Comparison of ENCODE assay signal across 11 mouse cellular contexts in the genomic region with DNA sequence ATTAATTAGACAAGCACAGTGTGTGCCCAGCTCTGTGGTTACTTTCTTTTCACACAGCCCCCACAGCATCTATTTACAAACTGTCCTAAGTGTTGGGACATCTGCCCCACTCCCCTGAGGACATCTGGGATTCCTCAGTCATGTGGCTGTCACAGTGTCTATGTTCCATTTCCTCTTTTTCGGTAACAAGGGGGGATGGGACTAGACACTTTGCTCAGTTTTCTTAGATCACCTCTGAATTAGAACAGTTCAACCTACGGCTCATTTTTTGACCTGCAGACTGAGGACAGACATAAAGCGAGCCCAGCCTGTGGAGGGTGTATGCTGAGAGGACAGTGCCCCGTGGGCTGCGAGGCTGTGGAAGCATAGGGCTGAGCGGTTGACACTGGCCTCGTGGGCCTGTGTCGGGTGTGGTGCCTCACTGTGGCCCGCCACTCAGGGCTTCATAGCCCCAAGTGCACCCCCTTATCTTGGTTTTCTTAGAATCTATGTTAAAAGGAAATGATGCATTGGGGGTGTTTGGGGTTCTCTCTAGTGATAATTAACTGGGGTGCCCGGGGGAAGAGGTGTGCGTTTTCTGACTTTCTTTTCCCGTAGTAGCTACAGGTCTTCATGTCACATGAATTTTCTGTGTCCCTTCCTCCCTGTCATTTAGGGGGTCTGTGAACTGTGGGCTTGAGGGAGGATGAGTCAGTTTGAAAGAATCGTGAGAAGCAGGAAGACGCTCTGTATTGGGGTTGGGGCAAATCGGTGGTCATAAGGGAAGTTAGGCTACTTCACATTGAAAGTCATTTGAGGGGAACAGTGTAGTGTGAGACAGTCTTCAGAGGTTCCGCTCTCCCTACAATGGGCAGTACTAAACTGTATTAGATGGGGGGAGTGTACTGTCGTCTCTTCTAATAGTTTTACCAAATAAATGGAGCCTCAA. TPM values are rescaled to one million over a fixed set of nuclear protein-coding genes. Genes with fewer than 3 reads are reported as not detected.
A peak's percentile ranks its signal among the peaks of the same experiment; 100 is the strongest.
DNase-seq lines count a peak whose midpoint lies in the region; ATAC-seq lines count a peak whose summit lies in the region.
"Had no signal": no experiment of that assay in that cellular context is flagged by ENCODE, and none has a peak within 500 bp of the region (broad histone marks: within the 10 kb centered on the region; RNA-seq: fewer than 3 reads in every experiment).

No protein-coding gene starts in this region.

- intact Hi-C loops in left cerebral cortex, postnatal 4 days (cut with DNase I) = no loop called here

- ATAC-seq in frontal cortex, adult (ENCODE audit: low TSS enrichment) = peak; percentile 55
- 0 out of 2 replicates have a peak, but pooled peaks have one; percentile 35 for ATAC-seq in limb, embryonic 11.5 days (ENCODE audit: insufficient number of reproducible peaks, low FRiP score, low TSS enrichment, low read depth)
- ATAC-seq in hematopoietic stem cell, adult 5-6 weeks (replicated peaks in 1 of 2; ENCODE audit: insufficient read depth in 1 of 2, low FRiP score in 2 of 2, low TSS enrichment in 1 of 2, low read depth in 1 of 2, poor library complexity in 2 of 2, severe bottlenecking in 2 of 2) = peak; percentile 65 to 76; a peak in 3 of 4 replicates
- ATAC-seq: forebrain, postnatal 0 days had no signal

- no peak for DNase-seq in frontal cortex, postnatal 10 days (ENCODE audit: low spot score in 2 of 2)
- no peak for DNase-seq in limb, embryonic 11.5 days (ENCODE audit: low spot score)
- no peak for DNase-seq in limb, embryonic 10.5 days (ENCODE audit: low spot score)
- peak; percentile 57 to 59 for DNase-seq in monocyte, adult 2 months (ENCODE audit: low read depth in 1 of 2, low spot score in 2 of 2)
- no peak for DNase-seq in adrenal gland, postnatal 36 days
- no peak for DNase-seq in left cerebral cortex, postnatal 4 days
- DNase-seq: forebrain, postnatal 0 days had no signal

- WGBS in limb, embryonic 11.5 days = 92% methylated on average over 17 of the region's 17 CpGs
- WGBS in limb, embryonic 10.5 days = 89% methylated on average over 17 of the region's 17 CpGs

- no peaks in the 10 kb centered on the region for H3K4me1 ChIP-seq in limb, embryonic 11.5 days (ENCODE audit: control insufficient read depth, insufficient read depth, low read length)
- peaks cover 8% of the 10 kb centered on the region for H3K4me1 ChIP-seq in limb, embryonic 10.5 days
- H3K4me1 ChIP-seq: hindbrain, embryonic 15.5 days had no signal

- no peak overlapping the region for H3K4me2 ChIP-seq in limb, embryonic 11.5 days (ENCODE audit: low read depth, severe bottlenecking)
- H3K4me2 ChIP-seq: hindbrain, embryonic 15.5 days had no signal

- H3K9me3 ChIP-seq in limb, embryonic 11.5 days (ENCODE audit: control insufficient read depth, low read length) = no peaks in the 10 kb centered on the region
- H3K9me3 ChIP-seq in limb, embryonic 10.5 days (replicated peaks) = no peaks in the 10 kb centered on the region
- H3K9me3 ChIP-seq: hindbrain, embryonic 15.5 days had no signal

- H3K36me3 ChIP-seq in limb, embryonic 11.5 days (ENCODE audit: control insufficient read depth, insufficient read depth, low read length) = peaks cover 23% of the 10 kb centered on the region
- H3K36me3 ChIP-seq in limb, embryonic 10.5 days = peaks cover 91% of the 10 kb centered on the region

- H3K27me3 ChIP-seq in limb, embryonic 11.5 days (ENCODE audit: control insufficient read depth, insufficient read depth, low read length) = no peaks in the 10 kb centered on the region
- H3K27me3 ChIP-seq in limb, embryonic 10.5 days (ENCODE audit: low read depth, poor library complexity, severe bottlenecking) = no peaks in the 10 kb centered on the region
- H3K27me3 ChIP-seq: hindbrain, embryonic 15.5 days had no signal

- H3K27ac ChIP-seq in limb, embryonic 11.5 days (replicated peaks; ENCODE audit: low read depth, low read length) = no peak overlapping the region
- no peak overlapping the region for H3K27ac ChIP-seq in limb, embryonic 10.5 days
- H3K27ac ChIP-seq: hindbrain, embryonic 15.5 days; left cerebral cortex, adult 2 months had no signal

- H3K9ac ChIP-seq in limb, embryonic 11.5 days (ENCODE audit: low read length) = no peak overlapping the region
- H3K9ac ChIP-seq: forebrain, postnatal 0 days; hindbrain, embryonic 15.5 days had no signal

- H3K4me3 ChIP-seq in limb, embryonic 11.5 days (ENCODE audit: low read depth, low read length) = no peak overlapping the region
- no peak overlapping the region for H3K4me3 ChIP-seq in limb, embryonic 10.5 days
- H3K4me3 ChIP-seq: hindbrain, embryonic 15.5 days; left cerebral cortex, adult 2 months had no signal

RNA-seq across cellular contexts. Expression of gene Gns, which starts 10.1 kb away (rescaled TPM):
- 37.1 and 39.2 TPM in 2 replicates for polyA plus RNA-seq in limb, embryonic 11.5 days (2014; fragmentation: Nextera tagmentation; extraction: Ambion mirVana)
- polyA plus RNA-seq in limb, embryonic 10.5 days (2016; fragmentation: Nextera tagmentation; extraction: Ambion mirVana) = 29.5 and 35.6 TPM in 2 replicates
- 24.3 and 37.2 TPM in 2 replicates for total RNA-seq in hematopoietic stem cell, adult 5-6 weeks (2017)
- 100 to 1,000 TPM; 159 to 213 TPM for total RNA-seq in adrenal gland, postnatal 36 days (2021)
- total RNA-seq in left cerebral cortex, postnatal 4 days (2021) = 10 to 100 TPM; 61.0 to 67.6 TPM

RNA-seq across cellular contexts. Expression of gene Tbc1d30, which starts 23.9 kb away (rescaled TPM):
- 0.45 and 0.95 TPM in 2 replicates for polyA plus RNA-seq in limb, embryonic 11.5 days (2014; fragmentation: Nextera tagmentation; extraction: Ambion mirVana)
- 0.26 and 0.50 TPM in 2 replicates for polyA plus RNA-seq in limb, embryonic 10.5 days (2016; fragmentation: Nextera tagmentation; extraction: Ambion mirVana)
- total RNA-seq in hematopoietic stem cell, adult 5-6 weeks (2017) = 0.63 and 1.7 TPM in 2 replicates
- total RNA-seq in adrenal gland, postnatal 36 days (2021) = 10 to 100 TPM in 1 of 2 experiments, 1 to 10 TPM in 1; 3.1 to 10.6 TPM
- 10 to 100 TPM; 64.4 to 66.5 TPM for total RNA-seq in left cerebral cortex, postnatal 4 days (2021)

Comparison
In these comparisons a context has a peak if more than half of its experiments do, and no peak if none do; other contexts are left out.
1. DNase-seq: peak in monocyte, adult 2 months (2 of 2); none in frontal cortex, postnatal 10 days (0 of 2), limb, embryonic 11.5 days (single experiment), limb, embryonic 10.5 days (single experiment), adrenal gland, postnatal 36 days (0 of 2) and left cerebral cortex, postnatal 4 days (single experiment).
2. RNA of gene Tbc1d30, which starts 23.9 kb away (total RNA-seq): 64.4 to 66.5 TPM in left cerebral cortex, postnatal 4 days; 3.1 to 10.6 TPM in adrenal gland, postnatal 36 days and 0.63 to 1.7 TPM in hematopoietic stem cell, adult 5-6 weeks; every median in the first group is over 4 times any median in the second.
3. Peak in every context shown above with its lines, with median percentiles within 50 percentile points of each other: ATAC-seq.